Mouse (Mus musculus) stomach, embryonic 14.5 days (tissue): ENCODE results near the gene Selenon. TPM values are rescaled to one million over a fixed set of nuclear protein-coding genes. Genes with fewer than 3 reads are reported as not detected.
A peak's percentile ranks its signal among the peaks of the same experiment; 100 is the strongest.

Experiments
- ATAC-seq: fragments of 200-750 bp; cut with Nextera tagmentation; 2 replicates; pipeline ENCODE4 v1.8.0; 2017; ENCODE audit warnings: low read depth, moderate TSS enrichment; ENCODE audit not compliant: insufficient number of reproducible peaks, insufficient read depth, low FRiP score
- H3K27ac ChIP-seq: fragments of 300-500 bp; sonication (generic); 2 replicates; pipeline ENCODE4 v1.5.1; 2014; ENCODE audit warnings: mild to moderate bottlenecking, low read length, moderate library complexity, mixed read lengths
- H3K27me3 ChIP-seq: fragments of 300-500 bp; sonication (generic); 2 replicates; pipeline ENCODE4 v1.6.1; 2014; ENCODE audit warnings: low read length, control low read depth, mixed read lengths; ENCODE audit not compliant: control insufficient read depth, insufficient read depth
- H3K36me3 ChIP-seq: fragments of 300-500 bp; sonication (generic); 2 replicates; pipeline ENCODE4 v1.6.1; 2014; ENCODE audit warnings: mild to moderate bottlenecking, control low read depth, low read length, moderate library complexity, mixed read lengths; ENCODE audit not compliant: control insufficient read depth, insufficient read depth
- H3K4me1 ChIP-seq: fragments of 300-500 bp; sonication (generic); 2 replicates; pipeline ENCODE4 v1.6.1; 2014; ENCODE audit warnings: low read length, control low read depth, mixed read lengths; ENCODE audit not compliant: control insufficient read depth, insufficient read depth
- H3K4me2 ChIP-seq: fragments of 300-500 bp; sonication (generic); replicated peaks from 2 replicates; pipeline ENCODE4 v1.6.1; 2014; ENCODE audit warnings: low read depth, low read length, control low read depth
- H3K4me3 ChIP-seq: fragments of 300-500 bp; sonication (generic); 2 replicates; pipeline ENCODE4 v1.5.1; 2014; ENCODE audit warnings: low read depth, low read length, control low read depth
- H3K9ac ChIP-seq: fragments of 300-500 bp; sonication (generic); replicated peaks from 2 replicates; pipeline ENCODE4 v1.6.1; 2014; ENCODE audit warnings: low read depth, mild to moderate bottlenecking, control low read depth, low read length, moderate library complexity, mixed read lengths
- H3K9me3 ChIP-seq: fragments of 300-500 bp; sonication (generic); 2 replicates; pipeline ENCODE4 v1.6.1; 2016; ENCODE audit warnings: low read depth, low read length, control low read depth; ENCODE audit not compliant: control insufficient read depth
- WGBS: fragments of 180-500 bp; shearing (Covaris S2); extraction: QIAGEN DNeasy Blood & Tissue Kit; methylation state at CpG from one replicate; pipeline ENCODE4 v1.1.7; 2014; 5-methylcytosine and 5-hydroxymethylcytosine counted together
- polyA plus RNA-seq: library from polyadenylated mRNA; unstranded; fragments of >200 nt; fragmentation: Nextera tagmentation; extraction: Ambion mirVana; gene quantifications from 2 replicates; pipeline ENCODE4 v1.2.1, GENCODE M21; 2014

Gene Selenon
- polyA plus RNA-seq, 1 experiment from 2014 or later: 21.6 TPM

DNA sequence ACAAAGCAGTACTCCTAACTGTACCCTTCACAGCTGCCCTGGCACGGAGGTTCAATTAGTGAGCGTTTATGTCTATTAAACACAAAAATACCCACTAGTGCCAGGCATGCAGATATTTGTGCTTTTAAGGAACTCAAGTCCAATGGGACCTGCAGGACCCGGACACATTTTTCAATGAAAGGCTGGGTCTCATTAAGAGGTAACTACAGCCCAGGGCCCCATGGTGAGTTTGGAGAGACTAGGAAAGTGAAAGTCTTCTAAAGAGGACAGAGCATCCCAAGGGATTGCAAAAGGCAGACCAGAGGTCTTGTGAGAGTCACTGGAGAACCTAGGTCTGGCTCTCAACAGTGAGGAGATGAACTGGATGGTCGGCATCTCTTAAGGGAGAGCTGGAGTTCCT lies 18.5 kb downstream of the Selenon start:
- H3K4me3 ChIP-seq: no peak overlapping the region
- 85% methylated on average over 4 of the region's 4 CpGs for WGBS
- no peaks in the 10 kb centered on the region for H3K27me3 ChIP-seq
- H3K9me3 ChIP-seq: no peaks in the 10 kb centered on the region
- no peak overlapping the region for H3K27ac ChIP-seq
- H3K9ac ChIP-seq: no peak overlapping the region
- ATAC-seq: no peak
- peaks cover 16% of the 10 kb centered on the region for H3K4me1 ChIP-seq
- H3K4me2 ChIP-seq: 0 out of 2 replicates have a peak overlapping the region, but pooled peaks have one; percentile 2
- peaks cover 22% of the 10 kb centered on the region for H3K36me3 ChIP-seq

DNA sequence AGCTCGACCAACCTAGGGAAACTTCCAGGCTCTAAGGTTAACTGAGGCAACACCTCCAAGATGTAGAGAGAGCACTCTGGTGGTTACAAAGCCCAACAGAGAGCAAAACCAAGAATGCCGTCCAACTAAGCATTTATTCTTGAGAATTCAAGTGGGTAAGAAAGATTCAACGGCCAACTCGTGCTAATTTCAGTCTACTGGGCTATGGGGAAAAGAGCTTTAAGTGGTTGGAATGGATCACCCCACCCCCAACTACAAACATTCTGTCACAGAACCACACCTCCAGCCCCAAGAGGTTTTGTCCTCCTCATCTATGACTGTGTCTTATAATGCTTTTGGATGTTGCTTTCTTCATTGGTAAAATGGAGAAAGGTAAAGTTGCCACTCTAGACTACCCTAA lies 19.0 kb downstream of the Selenon start:
- peaks cover 27% of the 10 kb centered on the region for H3K36me3 ChIP-seq
- 78% methylated on average over 4 of the region's 4 CpGs for WGBS
- H3K27me3 ChIP-seq: no peaks in the 10 kb centered on the region
- H3K9me3 ChIP-seq: no peaks in the 10 kb centered on the region
- H3K27ac ChIP-seq: no peak overlapping the region
- H3K4me2 ChIP-seq: 0 out of 2 replicates have a peak overlapping the region, but pooled peaks have one; percentile 2
- H3K9ac ChIP-seq: no peak overlapping the region
- no peak overlapping the region for H3K4me3 ChIP-seq
- no peak for ATAC-seq
- H3K4me1 ChIP-seq: peaks cover 16% of the 10 kb centered on the region

DNA sequence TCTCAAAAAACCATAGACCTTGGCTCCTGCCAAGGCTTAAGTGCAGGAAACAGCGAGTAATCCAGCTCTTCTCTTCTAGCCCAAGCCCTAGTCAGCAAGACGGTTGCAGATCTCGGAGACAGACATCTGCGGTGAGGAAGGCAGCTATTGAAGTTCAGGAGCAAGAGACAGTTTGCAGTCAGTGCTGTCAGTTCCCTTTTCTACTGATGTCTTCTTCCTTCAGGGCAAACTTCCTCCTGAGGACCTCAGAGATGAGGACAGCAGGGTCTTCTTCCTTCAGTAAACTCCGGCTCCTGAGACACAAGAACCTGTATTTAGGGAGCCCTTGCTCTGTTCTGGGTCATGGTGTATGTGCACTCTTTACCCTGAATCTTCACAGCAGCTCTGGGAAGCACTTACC lies 25.7 kb downstream of the Selenon start:
- no peaks in the 10 kb centered on the region for H3K4me1 ChIP-seq
- 71% methylated on average over 5 of the region's 5 CpGs for WGBS
- H3K36me3 ChIP-seq: peaks cover 56% of the 10 kb centered on the region

DNA sequence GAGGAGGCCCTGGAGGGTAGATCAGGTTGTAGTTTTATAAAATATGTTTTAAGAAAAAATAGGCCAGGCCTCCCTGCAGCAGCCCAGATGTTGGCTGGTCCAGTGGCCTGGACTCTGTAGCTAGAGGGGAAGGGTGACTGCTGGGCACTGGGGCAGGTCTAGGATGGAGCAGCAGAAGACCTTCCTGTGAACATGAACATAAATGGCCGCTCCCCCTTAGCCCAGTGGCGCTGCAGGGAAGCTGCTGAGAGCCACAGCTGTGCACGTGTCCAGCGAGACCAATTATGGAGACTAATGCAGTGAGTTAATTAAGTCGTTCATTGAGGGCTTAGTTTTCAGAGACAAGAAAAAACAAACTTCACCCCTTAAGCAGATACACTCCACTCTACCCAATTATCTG lies 26.2 kb downstream of the Selenon start:
- Histone ChIP-seq H3K4me2 (no peak overlapping the region), H3K9me3 (no peaks in the 10 kb centered on the region), H3K4me3 (no peak overlapping the region), H3K4me1 (no peaks in the 10 kb centered on the region), H3K9ac (no peak overlapping the region), H3K27me3 (no peaks in the 10 kb centered on the region), H3K27ac (no peak overlapping the region), H3K36me3 (peaks cover 56% of the 10 kb centered on the region)
- no peak for ATAC-seq
- 62% methylated on average over 5 of the region's 5 CpGs for WGBS

More for the DNA sequence above, 25.7 kb downstream of the Selenon start:
- Histone ChIP-seq H3K4me3 (no peak overlapping the region), H3K27ac (no peak overlapping the region), H3K4me2 (no peak overlapping the region), H3K27me3 (no peaks in the 10 kb centered on the region), H3K9ac (no peak overlapping the region), H3K9me3 (no peaks in the 10 kb centered on the region)
- ATAC-seq: no peak

DNA sequence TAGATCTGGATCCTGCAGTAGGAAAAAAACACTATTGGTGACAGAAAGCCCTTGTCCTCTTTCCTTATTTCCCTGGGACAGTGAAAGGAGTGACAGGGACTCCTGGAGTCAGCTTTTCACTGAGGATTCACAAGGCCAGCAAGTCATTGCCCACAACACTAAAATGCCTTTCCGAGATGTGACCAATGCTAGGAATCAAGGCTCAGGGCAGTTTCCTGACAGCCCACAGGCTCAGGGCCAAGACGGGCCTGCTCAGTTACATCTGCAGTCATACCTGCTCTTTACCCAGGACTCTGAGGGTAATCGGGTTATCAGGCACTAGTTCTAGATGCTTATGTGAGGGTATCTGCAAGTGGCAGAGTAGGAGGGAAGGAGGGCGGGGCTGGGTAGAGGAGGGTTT lies 28.5 kb downstream of the Selenon start:
- no peaks in the 10 kb centered on the region for H3K9me3 ChIP-seq
- H3K4me2 ChIP-seq: no peak overlapping the region
- no peak overlapping the region for H3K4me3 ChIP-seq
- H3K4me1 ChIP-seq: no peaks in the 10 kb centered on the region
- ATAC-seq: no peak
- no peak overlapping the region for H3K9ac ChIP-seq
- no peaks in the 10 kb centered on the region for H3K27me3 ChIP-seq
- H3K27ac ChIP-seq: no peak overlapping the region
- peaks cover 37% of the 10 kb centered on the region for H3K36me3 ChIP-seq
- 91% methylated on average over 4 of the region's 4 CpGs for WGBS

DNA sequence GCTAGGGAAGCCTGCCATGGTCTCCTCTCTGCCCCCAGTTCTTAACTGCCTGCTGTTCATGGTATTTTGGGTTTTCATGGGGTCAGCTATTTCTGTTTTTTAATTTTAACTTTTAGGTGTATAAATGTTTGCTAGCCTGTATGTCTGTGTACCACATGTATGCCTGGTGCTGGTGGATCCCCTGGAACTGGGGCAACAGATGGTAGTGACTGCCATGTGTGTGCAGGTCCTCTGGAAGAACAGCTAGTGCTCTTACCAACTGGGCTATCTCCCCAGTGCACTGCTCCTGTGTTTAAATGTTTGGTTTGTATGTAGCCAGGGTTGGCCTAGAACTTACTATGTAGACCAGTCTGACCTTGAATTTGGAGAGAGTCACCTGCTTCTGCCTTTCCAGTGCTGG lies 32.7 kb downstream of the Selenon start:
- no peak overlapping the region for H3K27ac ChIP-seq
- H3K27me3 ChIP-seq: no peaks in the 10 kb centered on the region
- H3K36me3 ChIP-seq: 0 out of 2 replicates have a peak, but pooled peaks cover 7% of the 10 kb centered on the region
- H3K9me3 ChIP-seq: no peaks in the 10 kb centered on the region
- H3K4me3 ChIP-seq: no peak overlapping the region
- ATAC-seq: no peak
- H3K4me1 ChIP-seq: no peaks in the 10 kb centered on the region
- H3K4me2 ChIP-seq: no peak overlapping the region
- no peak overlapping the region for H3K9ac ChIP-seq

DNA sequence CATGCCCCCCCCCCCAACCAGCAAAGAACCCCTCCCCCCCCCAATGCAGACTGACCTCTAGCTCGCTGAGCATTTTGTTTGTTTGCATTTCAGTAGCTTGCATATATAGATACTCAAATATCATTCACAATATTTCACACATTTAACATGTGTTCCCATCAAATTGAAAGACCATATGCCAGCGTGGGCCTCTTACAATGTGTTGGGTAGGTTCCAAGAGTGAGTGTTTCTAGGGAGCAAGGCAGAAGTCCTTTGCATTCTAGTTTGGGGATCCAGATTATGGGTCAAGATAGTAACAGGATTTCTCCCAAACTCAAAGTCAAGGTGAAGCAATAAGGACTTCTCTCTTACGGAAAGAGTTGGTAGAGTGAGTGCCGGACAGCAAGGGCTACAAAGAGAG lies 33.4 kb downstream of the Selenon start:
- H3K4me3 ChIP-seq: no peak overlapping the region
- ATAC-seq: no peak
- 87% methylated on average over 4 of the region's 4 CpGs for WGBS
- no peaks in the 10 kb centered on the region for H3K9me3 ChIP-seq
- H3K36me3 ChIP-seq: 0 out of 2 replicates have a peak, but pooled peaks cover 7% of the 10 kb centered on the region
- no peak overlapping the region for H3K4me2 ChIP-seq
- H3K27me3 ChIP-seq: no peaks in the 10 kb centered on the region
- H3K9ac ChIP-seq: no peak overlapping the region
- H3K27ac ChIP-seq: no peak overlapping the region
- H3K4me1 ChIP-seq: no peaks in the 10 kb centered on the region

DNA sequence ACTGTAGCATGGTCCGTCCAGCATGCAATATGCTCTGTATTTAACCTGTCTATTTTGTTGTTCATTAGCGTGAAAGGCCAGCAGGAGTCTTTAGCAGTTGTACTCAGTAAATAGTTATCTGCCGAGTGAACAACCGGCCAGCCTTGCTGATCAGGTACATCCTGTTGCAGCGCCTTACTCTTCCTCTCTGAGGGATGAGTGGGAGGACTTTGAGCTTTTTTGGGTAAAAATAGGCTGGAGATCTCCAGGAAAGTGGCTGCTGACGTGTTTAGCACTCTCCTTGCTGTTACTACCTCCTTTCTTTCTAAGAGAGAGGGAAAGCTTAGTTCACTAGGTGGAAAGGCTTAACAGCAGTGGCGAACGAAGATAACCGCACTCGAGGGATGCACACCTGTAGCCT lies 34.2 kb downstream of the Selenon start:
- no peak overlapping the region for H3K9ac ChIP-seq
- WGBS: 88% methylated on average over 10 of the region's 10 CpGs
- ATAC-seq: no peak

DNA sequence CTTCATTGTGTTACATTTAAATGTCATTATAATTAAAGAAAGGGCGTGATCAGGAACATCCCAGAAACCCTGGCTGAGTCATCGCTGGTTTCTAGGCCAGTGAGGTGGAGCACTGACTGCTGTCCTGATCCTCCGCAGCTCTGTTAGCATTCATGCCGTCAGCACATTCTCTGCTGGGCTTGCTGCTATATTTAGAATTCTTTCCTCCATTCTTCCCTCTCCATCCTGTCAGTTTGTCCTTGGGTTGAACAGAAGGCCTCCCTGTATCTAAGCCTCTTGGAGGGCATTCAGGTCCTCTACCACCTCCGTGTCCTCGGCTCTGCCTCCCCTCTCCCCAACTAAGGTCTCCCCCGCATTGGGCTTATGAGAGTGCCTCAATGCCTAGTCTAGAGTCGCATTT lies 35.0 kb downstream of the Selenon start:
- Histone ChIP-seq H3K4me1 (peaks cover 6% of the 10 kb centered on the region; the same call in 1 of the 2 replicates), H3K27ac (0 out of 2 replicates have a peak overlapping the region, but pooled peaks have one; percentile 29), H3K36me3 (no peaks in the 10 kb centered on the region), H3K4me3 (no peak overlapping the region), H3K27me3 (no peaks in the 10 kb centered on the region), H3K9ac (no peak overlapping the region), H3K9me3 (no peaks in the 10 kb centered on the region), H3K4me2 (no peak overlapping the region)
- ATAC-seq: no peak
- 63% methylated on average over 8 of the region's 8 CpGs for WGBS

More for the DNA sequence above, 34.2 kb downstream of the Selenon start:
- 0 out of 2 replicates have a peak, but pooled peaks cover 3% of the 10 kb centered on the region for H3K36me3 ChIP-seq
- no peak overlapping the region for H3K4me3 ChIP-seq
- no peak overlapping the region for H3K27ac ChIP-seq
- no peak overlapping the region for H3K4me2 ChIP-seq
- H3K4me1 ChIP-seq: peaks cover 1% of the 10 kb centered on the region; the same call in 1 of the 2 replicates
- no peaks in the 10 kb centered on the region for H3K9me3 ChIP-seq
- H3K27me3 ChIP-seq: no peaks in the 10 kb centered on the region
